Mouse (Mus musculus): ENCODE data around the gene Cd38.

DNA sequence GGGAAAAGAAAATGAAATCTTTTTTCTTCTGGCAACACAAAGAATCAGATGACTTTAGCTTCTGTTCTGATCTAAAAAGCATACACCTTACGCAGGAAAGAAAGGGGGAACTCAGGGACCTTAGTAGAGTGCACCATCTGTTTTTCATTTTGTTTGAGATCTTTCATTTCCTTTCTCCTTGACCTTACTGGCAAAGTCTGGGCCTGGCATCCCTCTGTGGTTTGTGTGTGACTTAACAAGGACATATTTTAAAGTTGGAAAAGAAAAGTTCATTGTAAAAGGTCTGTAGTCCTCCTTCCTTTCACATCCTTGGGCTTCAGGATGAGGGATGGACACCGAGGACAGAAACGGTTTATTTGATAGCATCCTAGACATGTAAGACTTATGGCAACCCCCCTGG is 27.6 kb downstream of the Cd38 start:
- TF ChIP-seq CTCF (IDR thresholded peaks at IDR 0.05; ENCODE audit: extremely low read depth, insufficient read depth, insufficient read length, insufficient replicate concordance): no peak
- TF ChIP-seq POLR2A (IDR thresholded peaks at IDR 0.05; ENCODE audit: low read depth, low read length): no peak
